ENCODE assay signal across 9 mouse cellular contexts in the genomic region with DNA sequence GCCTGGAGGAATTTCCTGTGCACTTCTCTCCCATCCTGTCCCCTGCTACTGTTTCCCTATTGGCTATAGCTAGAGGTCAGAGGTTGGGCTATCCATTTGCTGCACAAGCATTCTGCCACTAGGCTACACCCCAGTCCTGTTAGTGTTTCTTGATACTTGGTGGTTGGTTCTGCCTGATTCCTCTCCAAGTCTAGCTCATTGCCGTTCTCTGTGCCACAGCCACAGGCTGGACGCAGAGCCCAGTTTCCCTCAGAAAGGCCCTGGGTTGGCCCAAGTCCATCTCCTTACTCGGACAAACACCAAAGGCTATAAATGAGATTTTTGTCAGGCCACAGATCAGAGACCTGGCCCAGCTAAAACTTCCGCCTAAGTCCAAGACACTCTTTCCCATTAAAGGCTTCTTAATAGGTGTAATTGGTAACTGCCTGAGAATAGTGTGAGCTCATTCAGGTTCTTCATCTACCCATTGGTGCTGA.
DNase-seq lines count a peak whose midpoint lies in the region; ATAC-seq and TF ChIP-seq lines count a peak whose summit lies in the region.
"Had no signal": no experiment of that assay in that cellular context is flagged by ENCODE, and none has a peak within 500 bp of the region (broad histone marks: within the 10 kb centered on the region; RNA-seq: fewer than 3 reads in every experiment).

No protein-coding gene starts in this region.

- H3K4me1 ChIP-seq in hindbrain, embryonic 14.5 days (replicated peaks; ENCODE audit: control insufficient read depth, insufficient read depth, low read length) = peaks cover 12% of the 10 kb centered on the region; the same call in 1 of the 2 replicates
- no peaks in the 10 kb centered on the region for H3K4me1 ChIP-seq in hindbrain, embryonic 12.5 days
- peaks cover 40% of the 10 kb centered on the region for H3K4me1 ChIP-seq in E14TG2a.4 (replicated peaks; ENCODE audit: low read depth, low read length)
- H3K4me1 ChIP-seq in lung, postnatal 0 days (ENCODE audit: insufficient read depth, low read depth, low read length) = no peaks in the 10 kb centered on the region
- H3K4me1 ChIP-seq: megakaryocyte, embryonic 14.5 days had no signal

- no peak for TF ChIP-seq EP300 in lung, postnatal 0 days (IDR thresholded peaks at IDR 0.05)

- WGBS in hindbrain, embryonic 14.5 days = 60% methylated on average over 4 of the region's 4 CpGs
- WGBS in hindbrain, embryonic 12.5 days = 87% methylated on average over 4 of the region's 4 CpGs
- 79% methylated on average over 4 of the region's 4 CpGs for WGBS in lung, postnatal 0 days

- no peak overlapping the region for H3K4me2 ChIP-seq in hindbrain, embryonic 14.5 days (replicated peaks)
- H3K4me2 ChIP-seq in hindbrain, embryonic 12.5 days (replicated peaks) = no peak overlapping the region
- no peak overlapping the region for H3K4me2 ChIP-seq in lung, postnatal 0 days (replicated peaks; ENCODE audit: low read depth, low read length)

- no peak overlapping the region for H3K4me3 ChIP-seq in hindbrain, embryonic 14.5 days (replicated peaks; ENCODE audit: low read length)
- no peak overlapping the region for H3K4me3 ChIP-seq in hindbrain, embryonic 12.5 days
- H3K4me3 ChIP-seq in E14TG2a.4 (replicated peaks; ENCODE audit: low read length) = peak overlapping the region; percentile 56
- no peak overlapping the region for H3K4me3 ChIP-seq in lung, postnatal 0 days (ENCODE audit: low read depth, low read length)
- H3K4me3 ChIP-seq: megakaryocyte, embryonic 14.5 days had no signal

- H3K27me3 ChIP-seq in hindbrain, embryonic 14.5 days (ENCODE audit: control insufficient read depth, insufficient read depth, low read length) = no peaks in the 10 kb centered on the region
- H3K27me3 ChIP-seq in hindbrain, embryonic 12.5 days = no peaks in the 10 kb centered on the region
- H3K27me3 ChIP-seq in E14TG2a.4 (ENCODE audit: insufficient read depth, low read length) = no peaks in the 10 kb centered on the region
- H3K27me3 ChIP-seq in lung, postnatal 0 days (replicated peaks; ENCODE audit: insufficient read depth, low read length) = no peaks in the 10 kb centered on the region
- H3K27me3 ChIP-seq: megakaryocyte, embryonic 14.5 days had no signal

- H3K9ac ChIP-seq in hindbrain, embryonic 14.5 days = no peak overlapping the region
- H3K9ac ChIP-seq in hindbrain, embryonic 12.5 days = no peak overlapping the region
- H3K9ac ChIP-seq in lung, postnatal 0 days (replicated peaks; ENCODE audit: low read depth) = no peak overlapping the region

- no peak for TF ChIP-seq CTCF in E14TG2a.4 (conservative IDR thresholded peaks at IDR 0.05; ENCODE audit: low read length)
- no peak for TF ChIP-seq CTCF in lung, postnatal 0 days (IDR thresholded peaks at IDR 0.05)

- H3K9me3 ChIP-seq in hindbrain, embryonic 14.5 days (ENCODE audit: control insufficient read depth, low read length) = no peaks in the 10 kb centered on the region
- H3K9me3 ChIP-seq in hindbrain, embryonic 12.5 days (replicated peaks) = no peaks in the 10 kb centered on the region
- H3K9me3 ChIP-seq in E14TG2a.4 (ENCODE audit: low read length) = peaks cover 8% of the 10 kb centered on the region; the same call in 1 of the 2 replicates
- no peaks in the 10 kb centered on the region for H3K9me3 ChIP-seq in lung, postnatal 0 days (ENCODE audit: low read length)

- no peak for ATAC-seq in hindbrain, embryonic 14.5 days (ENCODE audit: low FRiP score)
- ATAC-seq in hindbrain, embryonic 12.5 days (ENCODE audit: low FRiP score) = no peak
- ATAC-seq in lung, postnatal 0 days = no peak

- no peak for DNase-seq in hindbrain, embryonic 14.5 days (ENCODE audit: low spot score)
- DNase-seq in cerebellum, adult 8-10 months = peak; percentile 42
- peak; percentile 67 for DNase-seq in layer of hippocampus, adult 9-11 months
- DNase-seq in thymus, postnatal 36 days = no peak
- no peak for DNase-seq in natural killer cell, adult 2 months (ENCODE audit: low spot score in 2 of 2)
- no peak for DNase-seq in lung, postnatal 0 days (ENCODE audit: low spot score)

- no peaks in the 10 kb centered on the region for H3K36me3 ChIP-seq in hindbrain, embryonic 14.5 days (replicated peaks; ENCODE audit: control insufficient read depth, insufficient read depth)
- no peaks in the 10 kb centered on the region for H3K36me3 ChIP-seq in hindbrain, embryonic 12.5 days
- no peaks in the 10 kb centered on the region; the same call in 1 of the 2 replicates for H3K36me3 ChIP-seq in E14TG2a.4 (ENCODE audit: insufficient read depth, low read length)
- H3K36me3 ChIP-seq in lung, postnatal 0 days (ENCODE audit: insufficient read depth, low read length) = no peaks in the 10 kb centered on the region

- H3K27ac ChIP-seq in hindbrain, embryonic 14.5 days = peak overlapping the region; percentile 15; the same call in 1 of the 2 replicates
- H3K27ac ChIP-seq in hindbrain, embryonic 12.5 days = no peak overlapping the region
- H3K27ac ChIP-seq in lung, postnatal 0 days (ENCODE audit: low read length) = no peak overlapping the region

Comparison
In these comparisons a context has a peak if more than half of its experiments do, and no peak if none do; other contexts are left out.
1. DNase-seq: peak in cerebellum, adult 8-10 months (single experiment) and layer of hippocampus, adult 9-11 months (single experiment); none in hindbrain, embryonic 14.5 days (single experiment), thymus, postnatal 36 days (0 of 2), natural killer cell, adult 2 months (0 of 2) and lung, postnatal 0 days (single experiment).